Mouse (Mus musculus) heart, adult 2 months (tissue): ENCODE results near the gene Erbin. TPM values are rescaled to one million over a fixed set of nuclear protein-coding genes. Genes with fewer than 3 reads are reported as not detected.

Experiments used
- DNase-seq, 2 experiments: peaks; one replicate each; pipeline ENCODE4 v3.0.0; 2021
- H3K27ac ChIP-seq: fragments of 200-600 bp; 2 replicates; pipeline ENCODE4 v1.8.1; 2022
- H3K27me3 ChIP-seq: fragments of 200-500 bp; 2 replicates; pipeline ENCODE4 v1.6.1; 2012; ENCODE audit warnings: mild to moderate bottlenecking, low read length, inconsistent platforms, mixed read lengths; ENCODE audit not compliant: control insufficient read depth, insufficient read depth
- H3K36me3 ChIP-seq: fragments of 200-500 bp; 2 replicates; pipeline ENCODE4 v1.6.1; 2012; ENCODE audit warnings: low read length, inconsistent platforms; ENCODE audit not compliant: control insufficient read depth, insufficient read depth
- H3K4me1 ChIP-seq: fragments of 200-500 bp; 2 replicates; pipeline ENCODE4 v1.6.1; 2011; ENCODE audit warnings: low read length; ENCODE audit not compliant: control insufficient read depth, insufficient read depth
- H3K4me3 ChIP-seq: fragments of 200-600 bp; 2 replicates; pipeline ENCODE4 v1.8.1; 2022
- H3K79me2 ChIP-seq: fragments of 200-500 bp; replicated peaks from 2 replicates; pipeline ENCODE4 v1.6.1; 2012; ENCODE audit warnings: mild to moderate bottlenecking, inconsistent platforms, low read length, moderate library complexity, mixed read lengths; ENCODE audit not compliant: control insufficient read depth, insufficient read depth
- H3K9ac ChIP-seq: fragments of 200-500 bp; 2 replicates; pipeline ENCODE4 v1.6.1; 2012; ENCODE audit warnings: low read depth, mild to moderate bottlenecking, control low read depth, inconsistent platforms, low read length, mixed read lengths
- CTCF ChIP-seq: fragments of 200-600 bp; IDR thresholded peaks from 2 replicates; pipeline ENCODE4 v1.8.1; 2022; ENCODE audit warnings: antibody characterized with exemption, mild to moderate bottlenecking, moderate library complexity
- EP300 ChIP-seq: fragments of 200-500 bp; IDR thresholded peaks from 2 replicates; pipeline ENCODE4 v1.6.1; 2011; ENCODE audit warnings: low read depth, low read length, control low read depth; ENCODE audit not compliant: insufficient read depth
- POLR2A ChIP-seq: fragments of 200-500 bp; IDR thresholded peaks from 2 replicates; pipeline ENCODE4 v1.6.1; 2011; ENCODE audit warnings: mild to moderate bottlenecking, low read depth, low read length, control low read depth; ENCODE audit not compliant: insufficient read depth
- WGBS: fragments of 180-500 bp; shearing (Covaris S2); methylation state at CpG from one replicate; pipeline ENCODE4 v1.1.7; 2018; 5-methylcytosine and 5-hydroxymethylcytosine counted together
- intact Hi-C: fragments of 180-260 bp; cut with DNase I; formaldehyde crosslinking; loops from one replicate; pipeline ENCODE4 v1.15.1; 2025
- polyA plus RNA-seq: library from polyadenylated mRNA; depleted of rRNA; stranded (reverse); fragments of >200 nt; gene quantifications from 2 replicates; pipeline ENCODE4 v1.2.3, GENCODE M21; 2012; rRNA removed
- total RNA-seq, 2 experiments: library from RNA; stranded (reverse); gene quantifications; 2 replicates each; pipeline ENCODE4 v1.2.3; 2021

The Erbin gene
- total and polyA plus RNA-seq, 3 experiments: 6.2 to 47.5 (median 44.0) TPM

DNA sequence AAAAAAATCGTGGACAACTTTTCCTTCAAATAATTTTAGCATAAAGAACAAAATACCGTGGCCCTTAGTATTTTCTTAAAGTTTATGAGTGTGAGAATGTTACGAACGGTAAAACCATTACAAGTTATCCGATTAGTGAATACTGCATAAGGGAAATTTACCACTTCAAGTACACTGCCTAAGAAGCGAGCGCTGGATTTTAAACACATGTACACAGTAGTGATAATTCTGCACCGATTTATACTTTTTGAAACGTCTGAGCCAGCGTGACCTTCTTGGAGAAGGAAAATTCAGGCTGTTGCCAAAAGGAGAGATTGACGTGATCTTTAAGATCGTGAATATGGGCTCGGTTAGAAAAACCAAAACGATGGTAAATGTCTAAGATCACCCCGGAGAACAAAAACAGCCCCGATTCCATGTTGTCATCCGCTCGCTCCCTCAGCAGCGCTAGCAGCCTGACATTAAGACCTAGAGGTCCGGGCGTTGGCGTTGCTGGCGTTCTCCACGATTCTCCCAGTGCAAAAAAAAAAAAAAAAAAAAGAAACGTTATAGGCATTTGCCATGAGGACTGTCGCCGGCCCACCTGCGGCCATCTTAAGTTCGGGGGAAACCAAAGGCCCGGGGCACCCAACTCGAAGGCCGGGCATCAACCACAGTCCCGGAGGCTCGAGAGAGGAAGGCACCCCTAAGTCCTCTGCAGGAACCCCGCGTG is 146.8 kb downstream of the Erbin start:
- peaks cover 1% of the 10 kb centered on the region; the same call in 1 of the 2 replicates for H3K79me2 ChIP-seq
- peaks cover 13% of the 10 kb centered on the region for H3K36me3 ChIP-seq
- peak overlapping the region; percentile 97 for H3K27ac ChIP-seq
- H3K4me3 ChIP-seq: peak overlapping the region; percentile 89
- no peaks in the 10 kb centered on the region for H3K27me3 ChIP-seq
- intact Hi-C loops: loop anchor here (2.0 kb wide), 1 partner anchor 145 kb away; no protein-coding TSS in a partner anchor
- H3K9ac ChIP-seq: peak overlapping the region; percentile 94
- under 1% methylated on average over 36 of the region's 36 CpGs for WGBS
- TF ChIP-seq POLR2A: no peak
- H3K4me1 ChIP-seq: peaks cover 4% of the 10 kb centered on the region
- DNase-seq: no peak

DNA sequence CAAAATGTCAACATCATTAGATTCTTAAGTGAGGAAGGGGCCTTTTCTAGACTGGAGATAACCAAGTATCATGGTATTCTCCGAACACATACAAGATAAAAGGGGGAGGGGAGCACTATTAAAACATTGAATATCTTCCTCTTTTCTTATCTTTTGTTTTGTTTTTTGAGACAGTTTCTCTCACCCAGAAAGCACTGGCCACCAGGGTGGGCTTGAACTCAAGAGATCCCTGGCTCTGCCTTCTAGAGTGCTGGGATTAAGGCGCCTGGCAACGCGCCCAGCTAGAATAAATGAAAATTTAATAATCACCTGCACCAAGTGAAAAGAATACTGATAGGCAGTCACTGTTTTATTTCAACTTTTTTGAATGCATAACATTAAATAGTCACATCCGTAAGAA is 147.4 kb downstream of the Erbin start:
- Histone ChIP-seq H3K4me1 (peaks cover 4% of the 10 kb centered on the region), H3K4me3 (peak overlapping the region; percentile 89), H3K36me3 (peaks cover 14% of the 10 kb centered on the region), H3K79me2 (peaks cover 1% of the 10 kb centered on the region; the same call in 1 of the 2 replicates), H3K9ac (no peak overlapping the region), H3K27ac (peak overlapping the region; percentile 97), H3K27me3 (no peaks in the 10 kb centered on the region)
- WGBS: 26% methylated on average over 5 of the region's 5 CpGs
- TF ChIP-seq POLR2A: no peak
- TF ChIP-seq CTCF: no peak
- no peak for TF ChIP-seq EP300
- intact Hi-C loops: no loop called here
- DNase-seq: no peak

- TF ChIP-seq EP300 (no peak), CTCF (no peak), POLR2A (no peak)
- H3K27ac ChIP-seq: no peak overlapping the region
- no peak overlapping the region for H3K4me3 ChIP-seq
- DNase-seq: no peak
- intact Hi-C loops: no loop called here
- peaks cover 15% of the 10 kb centered on the region for H3K36me3 ChIP-seq
- peaks cover 4% of the 10 kb centered on the region for H3K4me1 ChIP-seq
- H3K79me2 ChIP-seq: peaks cover 1% of the 10 kb centered on the region; the same call in 1 of the 2 replicates
- no peaks in the 10 kb centered on the region for H3K27me3 ChIP-seq
- no peak overlapping the region for H3K9ac ChIP-seq
These were observed 149.5 kb downstream of the Erbin start for GRCm38 (mm10) chr13:103770821-103771220.

Other genes with a start within 250 kb of the Erbin start
- 10 to 100 TPM; 17.5 TPM for gene Srek1, start 145.9 kb downstream of the Erbin start, total RNA-seq
- gene Srek1, start 145.9 kb downstream of the Erbin start, polyA plus RNA-seq: 20.0 and 24.4 TPM in 2 replicates
- gene Nln, start 189.1 kb upstream of the Erbin start, total RNA-seq: 10 to 100 TPM in 1 of 2 experiments, 1 to 10 TPM in 1; 8.8 to 11.0 TPM
- gene Nln, start 189.1 kb upstream of the Erbin start, polyA plus RNA-seq: 4.5 and 5.3 TPM in 2 replicates
- gene Sgtb, start 189.2 kb upstream of the Erbin start, total RNA-seq: under 1 TPM; 0.57 to 0.99 TPM
- gene Sgtb, start 189.2 kb upstream of the Erbin start, polyA plus RNA-seq: 0.39 and 0.70 TPM in 2 replicates